Mouse (Mus musculus) cerebellum, adult (tissue): ENCODE data around the gene Cd38.

Experiments used
- ATAC-seq: cut with Nextera tagmentation; 2 replicates; pipeline ENCODE4 v1.9.2; 2017; ENCODE audit warnings: mild to moderate bottlenecking, moderate library complexity, mixed read lengths; ENCODE audit not compliant: insufficient number of reproducible peaks, low FRiP score, low TSS enrichment

The Cd38 gene

DNA sequence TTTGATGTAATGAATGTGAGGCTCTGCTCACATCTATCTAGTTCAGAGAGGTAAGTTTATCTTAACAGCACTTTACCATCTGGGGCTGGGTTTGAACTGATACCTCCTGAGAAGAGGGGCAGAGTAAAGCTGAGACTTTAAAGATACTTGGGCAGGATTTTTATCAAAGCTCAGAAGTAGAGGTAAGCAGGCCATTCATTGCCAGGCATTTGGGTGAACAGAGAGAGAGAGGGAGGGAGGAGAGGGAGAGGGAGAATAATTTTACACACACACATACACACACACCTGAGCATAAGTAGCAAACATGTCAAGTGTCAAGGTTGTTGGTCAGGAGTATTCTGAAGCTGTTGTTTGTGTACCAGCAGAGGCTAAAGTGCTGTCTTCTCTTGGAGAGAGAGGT lies at the start of gene Cd38:
TSS of gene Cd38 (plus strand) at position 301 of the 400 bp plus-strand sequence.
- peak; percentile 45 for ATAC-seq

DNA sequence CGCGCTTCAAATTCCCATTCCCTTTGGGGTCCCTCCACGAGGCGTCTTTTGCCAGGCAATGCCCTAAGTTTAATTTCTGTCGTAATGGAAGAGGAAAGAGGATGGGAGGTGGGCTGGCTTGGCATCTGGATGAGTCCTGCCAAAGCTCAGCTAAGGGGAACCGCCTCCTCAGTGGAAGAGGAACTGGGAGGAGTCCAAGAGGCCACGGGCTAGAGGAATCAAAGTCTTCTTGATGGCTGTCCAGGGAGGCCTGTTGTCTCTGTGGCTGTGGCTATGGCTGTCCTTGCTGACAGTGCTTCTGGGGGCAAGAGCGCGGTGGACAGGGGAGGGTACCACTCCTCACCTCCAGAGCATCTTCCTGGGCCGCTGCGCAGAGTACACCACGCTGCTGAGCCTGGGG lies 49.7 kb upstream of the Cd38 start, which contains the start of gene Bst1:
TSS of gene Bst1 (plus strand) at position 191 of the 400 bp plus-strand sequence.
- ATAC-seq: no peak

DNA sequence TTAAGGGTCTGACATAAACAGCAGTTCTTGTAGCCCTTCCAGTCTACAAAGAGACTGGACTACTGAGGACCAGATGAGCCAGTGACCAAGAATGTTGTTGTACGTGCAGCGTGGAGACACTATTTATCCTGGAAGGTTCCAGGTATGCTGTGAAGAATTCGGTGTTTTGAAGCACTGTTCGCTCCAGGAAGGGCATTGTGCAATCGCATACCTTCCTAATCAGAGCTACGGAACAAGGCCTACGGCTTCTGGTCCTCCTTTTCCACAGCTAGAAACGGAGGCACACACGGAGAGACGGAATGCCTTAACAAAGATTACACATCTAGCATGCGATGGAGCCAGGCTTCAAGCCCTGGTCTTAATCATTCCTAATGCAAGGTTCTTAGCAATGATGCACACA lies 47.6 kb upstream of the Cd38 start:
- ATAC-seq: no peak

GRCm38 (mm10) chr5:43821538-43821937 lies 46.8 kb upstream of the Cd38 start, which contains the start of gene Fbxl5:
TSS of gene Fbxl5 (minus strand) at chr5:43821638.
- no peak for ATAC-seq

- ATAC-seq: no peak
Observed at GRCm38 (mm10) chr5:43822199-43822598, 46.2 kb upstream of the Cd38 start.

DNA sequence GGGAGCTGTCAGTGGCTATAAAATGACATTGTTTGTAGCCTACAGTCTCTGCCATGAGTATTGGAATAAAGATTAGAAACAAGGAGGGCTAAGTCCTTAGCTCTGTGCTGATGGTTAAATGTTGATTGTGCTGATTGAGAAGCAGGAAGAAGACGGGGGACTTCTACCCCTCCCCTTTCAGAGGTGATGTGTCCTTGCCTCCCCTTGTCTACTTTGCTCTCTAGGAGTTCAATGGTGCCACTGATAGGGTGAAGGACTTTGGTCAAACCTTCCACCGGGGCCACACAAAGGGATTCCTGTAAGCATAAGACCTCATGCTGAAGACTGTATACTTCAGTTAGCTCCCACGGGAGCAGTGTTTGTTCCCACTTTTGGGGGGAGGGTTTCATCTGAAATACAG lies 45.5 kb upstream of the Cd38 start:
- ATAC-seq: no peak

DNA sequence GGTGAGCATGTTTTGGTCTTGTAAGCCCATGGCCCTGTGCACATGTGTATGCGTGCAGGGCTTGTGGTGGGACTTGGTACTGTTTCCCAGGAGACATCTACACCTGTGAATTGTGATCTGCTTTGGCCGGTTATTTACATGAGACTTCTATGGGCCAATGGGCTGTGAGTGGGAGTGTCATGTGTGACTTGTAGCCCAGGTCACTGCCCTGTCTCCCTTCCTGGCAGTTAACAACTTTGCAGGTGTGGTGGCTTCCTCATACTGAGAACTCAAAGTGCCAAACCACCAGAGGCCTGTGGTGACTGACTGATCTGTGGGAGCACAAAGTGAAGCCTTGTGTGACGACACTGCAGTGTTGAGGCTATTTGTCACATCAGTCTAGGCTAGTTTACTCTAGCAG lies 43.8 kb upstream of the Cd38 start:
- ATAC-seq: no peak

GRCm38 (mm10) chr5:43826883-43827282 lies 41.5 kb upstream of the Cd38 start:
- ATAC-seq: no peak

DNA sequence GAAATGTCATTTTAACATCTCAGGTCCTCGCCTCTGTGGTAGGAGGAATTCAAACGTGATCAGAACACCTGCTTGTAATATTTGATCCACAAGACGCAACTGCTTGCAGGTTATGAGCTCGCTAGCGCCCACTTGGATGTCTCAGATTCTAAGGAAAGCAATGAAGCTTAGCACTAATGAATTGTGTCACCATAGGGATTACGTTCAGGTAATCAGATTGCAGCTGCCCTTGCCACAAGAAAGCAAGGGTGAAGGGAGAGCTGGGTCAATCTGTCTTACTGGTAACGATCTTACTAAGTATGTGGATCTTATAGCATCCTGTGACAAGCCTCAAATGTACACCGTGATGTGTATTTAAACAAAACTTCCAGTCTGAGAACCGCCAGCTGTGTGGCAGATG lies 41.0 kb upstream of the Cd38 start:
- ATAC-seq: no peak

GRCm38 (mm10) chr5:43836590-43836989 lies 31.8 kb upstream of the Cd38 start:
- ATAC-seq: peak; percentile 26; the same call in 1 of the 2 replicates

DNA sequence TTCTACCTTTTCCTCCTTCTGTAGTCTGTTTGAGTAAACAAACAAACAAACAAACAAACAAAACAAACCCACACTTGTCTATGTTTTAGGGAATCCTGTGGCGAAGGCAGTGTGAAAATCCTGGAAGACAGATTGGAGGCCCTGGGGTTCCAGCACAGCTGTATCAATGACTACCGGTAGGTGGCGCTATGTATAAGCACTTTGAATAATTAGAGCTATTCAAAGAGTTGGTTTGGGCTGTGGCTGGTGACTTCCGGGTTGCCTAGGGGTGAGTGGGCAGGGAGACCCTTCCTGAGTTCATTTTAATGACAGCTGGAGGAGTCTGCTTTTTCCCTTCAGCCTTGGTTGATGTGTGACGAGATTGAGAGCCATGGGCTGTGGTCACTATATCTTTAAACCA lies 31.0 kb upstream of the Cd38 start:
- peak; percentile 59; the same call in 1 of the 2 replicates for ATAC-seq

DNA sequence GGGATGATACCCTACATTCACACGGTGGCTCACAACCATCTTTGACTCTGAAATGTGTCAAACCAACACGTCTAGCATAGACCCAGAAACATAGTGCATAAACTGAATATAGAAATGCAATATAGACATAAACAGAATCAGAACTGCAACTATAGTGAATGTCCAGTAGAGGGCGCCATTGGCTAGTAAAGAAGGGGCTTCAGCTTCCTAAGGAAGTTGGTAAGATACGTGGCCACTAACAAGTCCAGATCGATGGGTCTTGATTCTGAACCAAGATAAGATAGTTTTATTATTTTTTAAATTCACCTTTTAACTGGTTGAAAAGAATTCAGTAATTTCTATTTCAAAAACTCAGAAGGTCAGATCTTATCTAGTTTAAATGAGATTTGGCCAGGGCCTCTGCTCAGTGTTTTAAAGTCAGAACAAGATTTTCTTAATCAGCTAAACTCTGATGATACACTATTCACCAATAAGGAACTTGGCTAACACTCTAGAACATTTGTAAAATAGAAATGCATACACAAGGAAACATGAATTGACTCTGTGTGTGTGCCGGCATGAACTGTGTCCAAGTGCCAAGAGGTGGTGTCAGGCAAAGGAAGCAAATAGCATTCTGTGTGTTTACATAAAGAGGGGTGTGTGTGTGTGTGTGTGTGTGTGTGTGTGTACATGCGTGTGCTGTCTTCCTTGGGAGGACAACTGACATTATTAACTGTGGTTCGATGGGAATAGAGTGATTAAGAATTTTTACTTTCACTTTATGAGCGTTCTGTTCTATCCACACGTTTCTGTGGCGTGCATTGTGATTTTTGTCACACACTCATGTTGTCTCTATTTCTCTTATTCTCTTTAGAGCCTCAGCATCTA lies 27.0 kb upstream of the Cd38 start:
- ATAC-seq: peak; percentile 28; the same call in 1 of the 2 replicates

DNA sequence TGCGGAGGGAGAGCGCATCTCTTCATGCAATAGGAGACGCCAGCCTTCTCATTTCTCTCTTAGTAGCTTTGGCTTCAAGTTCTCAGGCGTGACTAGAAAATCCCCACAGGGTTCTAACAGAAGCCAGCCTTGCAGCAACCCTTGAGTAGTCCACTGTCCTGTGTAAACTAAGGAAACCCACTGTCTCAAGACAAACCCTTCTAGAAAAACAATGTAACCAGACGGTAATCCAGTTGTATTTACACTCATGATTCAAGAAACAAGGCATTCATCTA lies 26.4 kb upstream of the Cd38 start:
- ATAC-seq: no peak

GRCm38 (mm10) chr5:43842576-43843155 lies 25.7 kb upstream of the Cd38 start:
- ATAC-seq: no peak

GRCm38 (mm10) chr5:43845083-43845482 lies 23.3 kb upstream of the Cd38 start:
- no peak for ATAC-seq

- ATAC-seq: no peak
Observed at GRCm38 (mm10) chr5:43845646-43846045, 22.7 kb upstream of the Cd38 start.

- ATAC-seq: no peak
Observed at GRCm38 (mm10) chr5:43846227-43846626, 22.1 kb upstream of the Cd38 start.

GRCm38 (mm10) chr5:43847555-43847954 lies 20.8 kb upstream of the Cd38 start:
- no peak for ATAC-seq

DNA sequence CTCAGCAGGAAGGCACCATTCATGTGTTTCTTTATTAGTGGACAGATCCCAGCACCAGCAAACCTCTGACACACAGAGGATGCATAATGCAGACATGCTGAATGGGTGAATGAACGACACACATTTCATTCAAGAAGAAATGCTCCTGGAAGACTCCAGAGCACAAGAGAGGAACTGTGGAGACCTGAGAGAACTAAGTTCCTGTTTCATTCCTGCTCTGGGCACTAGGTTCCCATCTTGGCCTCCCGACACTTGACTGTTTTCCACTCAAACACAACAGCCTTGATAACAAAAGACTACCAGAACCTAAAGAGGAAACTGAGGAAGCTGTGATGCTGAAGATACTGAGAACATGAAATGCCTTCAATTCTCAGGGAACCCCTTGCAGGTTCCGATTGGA lies 20.1 kb upstream of the Cd38 start:
- ATAC-seq: no peak

- ATAC-seq: no peak
Observed at GRCm38 (mm10) chr5:43853096-43853867, 15.1 kb upstream of the Cd38 start.

DNA sequence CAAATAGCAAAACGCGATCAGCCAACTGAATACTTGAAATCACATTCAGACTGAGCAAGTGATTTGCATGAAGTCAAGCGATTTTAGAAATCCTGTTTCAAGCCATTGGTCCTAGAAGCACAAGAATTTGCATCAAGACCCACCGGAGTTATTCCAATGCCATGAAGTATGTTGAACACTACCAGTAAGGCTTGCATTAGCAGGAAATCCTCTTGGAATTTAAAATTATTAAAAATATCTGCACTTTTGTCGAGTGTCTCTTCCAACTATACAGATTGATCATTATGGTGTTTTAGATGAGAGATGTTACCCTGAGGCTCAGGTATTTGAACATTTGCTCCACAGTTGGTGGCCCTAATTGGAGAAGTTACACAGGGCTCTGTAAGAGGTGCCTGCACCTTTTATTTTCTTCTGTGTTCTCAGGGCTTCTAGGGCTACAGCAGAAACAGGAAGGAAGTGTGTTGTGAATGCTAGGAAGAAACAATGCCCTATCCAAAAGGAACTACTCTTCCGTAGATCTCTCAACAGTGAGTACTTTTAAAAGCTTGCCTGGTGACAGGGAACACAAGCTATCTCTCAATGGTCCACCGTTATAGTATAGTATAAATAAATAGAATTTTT lies 14.4 kb upstream of the Cd38 start:
- ATAC-seq: no peak
